Mouse (Mus musculus) layer of hippocampus, adult 2 months (tissue): ENCODE measurements around the gene Zfp768. TPM values are rescaled to one million over a fixed set of nuclear protein-coding genes. Genes with fewer than 3 reads are reported as not detected.
"Not testable (repeated sequence)": the region's sequence is repeated elsewhere in the genome, so short reads cannot be mapped to it uniquely, and the experiment has no call there.

ENCODE experiments used
- DNase-seq, 2 experiments: peaks; one replicate each; pipeline ENCODE4 v3.0.0; 2022; ENCODE audit warnings: low spot score in 2 of 2
- H3K27ac ChIP-seq: fragments of 200-600 bp; 2 replicates; pipeline ENCODE4 v1.8.1; 2022
- H3K4me3 ChIP-seq: fragments of 200-600 bp; 2 replicates; pipeline ENCODE4 v1.8.1; 2022; ENCODE audit warnings: mild to moderate bottlenecking
- CTCF ChIP-seq: fragments of 200-600 bp; conservative IDR thresholded peaks from 2 replicates; pipeline ENCODE4 v1.8.1; 2022; ENCODE audit warnings: antibody characterized with exemption, mild to moderate bottlenecking, moderate library complexity
- total RNA-seq, 2 experiments: library from RNA; stranded (reverse); gene quantifications; 2 replicates each; pipeline ENCODE4 v1.2.3; 2021

The Zfp768 gene
- total RNA-seq, 2 experiments from 2014 or later = 11.4 to 11.8 TPM

DNA sequence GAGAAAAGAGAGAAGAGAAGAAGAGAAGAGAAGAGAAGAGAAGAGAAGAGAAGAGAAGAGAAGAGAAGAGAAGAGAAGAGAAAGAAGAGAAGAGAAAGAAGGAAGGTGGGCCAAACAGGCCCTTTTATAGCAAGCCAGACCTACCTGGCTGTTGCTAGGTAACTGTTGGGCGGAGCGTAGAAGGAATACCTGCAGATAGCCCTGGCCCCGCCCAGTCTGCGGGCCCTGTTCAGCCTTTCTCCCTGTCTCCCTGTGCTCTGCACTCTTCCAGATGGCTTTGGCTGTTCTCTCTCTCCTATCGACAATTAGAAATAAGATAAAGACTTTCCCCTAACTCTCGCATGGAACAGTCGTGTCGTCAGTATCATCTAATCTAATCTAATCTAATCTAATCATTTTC is 1.3 kb upstream of the Zfp768 start:
- Histone ChIP-seq H3K4me3 (peak overlapping the region; percentile 98; the same call in 1 of the 2 replicates), H3K27ac (peak overlapping the region; percentile 60; the same call in 1 of the 2 replicates)
- TF ChIP-seq CTCF = no peak
- DNase-seq = no peak

DNA sequence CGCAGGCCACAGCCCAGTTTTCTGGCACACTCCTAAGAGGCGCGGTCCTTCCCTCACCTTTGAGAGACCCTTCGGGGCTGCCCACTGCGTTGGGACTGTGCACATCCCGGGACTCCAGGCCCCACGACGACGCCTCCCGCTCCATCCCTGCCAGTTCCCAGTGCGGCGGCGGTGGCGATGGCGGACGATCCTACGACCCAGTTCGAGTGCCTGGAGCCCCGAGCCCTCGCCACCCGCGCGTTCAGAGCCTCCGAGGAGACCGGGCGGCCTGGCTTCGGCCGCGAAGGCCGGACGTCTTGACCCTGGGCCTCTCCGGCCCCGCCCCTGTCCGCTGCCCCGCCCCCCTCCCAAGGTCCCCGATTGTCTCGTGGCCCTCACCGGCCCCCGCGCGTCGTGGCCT is 297 bp downstream of the Zfp768 start:
- no peak for TF ChIP-seq CTCF
- Histone ChIP-seq H3K4me3 (peak overlapping the region; percentile 98), H3K27ac (peak overlapping the region; percentile 100)
- DNase-seq = peak in 1 of 2 experiments; percentile 30

DNA sequence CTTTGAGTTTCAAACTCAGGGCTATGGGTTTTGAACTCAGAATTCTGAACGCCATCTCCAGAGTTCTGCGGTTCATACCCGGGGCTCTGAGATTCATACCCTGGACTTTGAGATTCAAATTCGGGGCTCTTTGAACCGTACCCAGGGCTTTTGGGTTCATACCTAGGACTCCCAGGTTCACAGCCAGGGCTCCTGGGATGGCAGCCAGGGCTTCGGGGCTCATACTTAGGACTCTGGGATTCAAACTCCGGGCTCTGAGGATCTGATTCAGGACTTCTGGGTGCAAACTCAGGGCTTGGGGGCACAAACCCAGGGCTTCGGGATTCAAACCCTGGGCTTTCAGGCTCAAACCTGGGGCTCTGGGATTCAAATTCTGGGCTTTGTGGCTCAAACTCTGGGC is 1.0 kb downstream of the Zfp768 start:
- Histone ChIP-seq H3K27ac (0 out of 2 replicates have a peak overlapping the region, but pooled peaks have one; percentile 100), H3K4me3 (peak overlapping the region; percentile 98)
- no peak for DNase-seq
- no peak for TF ChIP-seq CTCF

- DNase-seq = no peak
- no peak overlapping the region for H3K4me3 ChIP-seq
- TF ChIP-seq CTCF = no peak
- no peak overlapping the region for H3K27ac ChIP-seq
Observed at GRCm38 (mm10) chr7:127343351-127344019, 1.9 kb downstream of the Zfp768 start.

- no peak overlapping the region for H3K4me3 ChIP-seq
- H3K27ac ChIP-seq = no peak overlapping the region
- TF ChIP-seq CTCF = no peak
- DNase-seq = no peak
Observed at GRCm38 (mm10) chr7:127342888-127343287, 2.5 kb downstream of the Zfp768 start.

- no peak for DNase-seq
- TF ChIP-seq CTCF = peak; percentile 70
- Histone ChIP-seq H3K27ac (no peak overlapping the region), H3K4me3 (no peak overlapping the region)
Observed at GRCm38 (mm10) chr7:127342332-127342731, 3.1 kb downstream of the Zfp768 start.

GRCm38 (mm10) chr7:127341861-127342260 is 3.5 kb downstream of the Zfp768 start:
- not testable (repeated sequence) for H3K27ac ChIP-seq, DNase-seq, H3K4me3 ChIP-seq

GRCm38 (mm10) chr7:127341356-127341755 is 4.0 kb downstream of the Zfp768 start:
- H3K4me3 ChIP-seq = no peak overlapping the region
- H3K27ac ChIP-seq = no peak overlapping the region
- TF ChIP-seq CTCF = no peak
- DNase-seq = no peak

- Histone ChIP-seq H3K27ac (no peak overlapping the region), H3K4me3 (no peak overlapping the region)
- DNase-seq = no peak
- no peak for TF ChIP-seq CTCF
Observed at GRCm38 (mm10) chr7:127337636-127338035, 7.8 kb downstream of the Zfp768 start.

- DNase-seq = no peak
- H3K27ac ChIP-seq = no peak overlapping the region
Observed at GRCm38 (mm10) chr7:127335604-127336003, 9.8 kb downstream of the Zfp768 start.

DNA sequence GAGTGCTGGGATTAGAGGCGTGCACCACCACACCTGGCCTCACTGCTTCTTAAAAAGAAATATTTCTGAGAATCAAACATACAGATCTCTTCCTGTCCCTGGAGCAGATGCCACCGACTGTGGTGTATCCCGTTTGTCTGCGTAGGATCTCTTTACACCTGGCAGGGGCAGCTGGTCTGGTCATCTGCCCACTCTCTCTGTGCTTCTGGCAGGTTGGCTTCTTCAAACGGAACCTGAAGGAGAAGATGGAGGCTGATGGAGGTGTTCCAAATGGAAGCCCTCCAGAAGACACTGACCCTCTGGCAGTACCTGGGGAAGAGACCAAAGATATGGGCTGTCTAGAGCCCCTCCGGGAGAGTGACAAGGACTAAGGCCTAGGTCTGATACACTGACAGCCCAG is 12.1 kb downstream of the Zfp768 start:
- DNase-seq = no peak
- TF ChIP-seq CTCF = no peak
- Histone ChIP-seq H3K27ac (no peak overlapping the region), H3K4me3 (no peak overlapping the region)

More at GRCm38 (mm10) chr7:127335604-127336003, 9.8 kb downstream of the Zfp768 start:
- no peak for TF ChIP-seq CTCF
- no peak overlapping the region for H3K4me3 ChIP-seq

DNA sequence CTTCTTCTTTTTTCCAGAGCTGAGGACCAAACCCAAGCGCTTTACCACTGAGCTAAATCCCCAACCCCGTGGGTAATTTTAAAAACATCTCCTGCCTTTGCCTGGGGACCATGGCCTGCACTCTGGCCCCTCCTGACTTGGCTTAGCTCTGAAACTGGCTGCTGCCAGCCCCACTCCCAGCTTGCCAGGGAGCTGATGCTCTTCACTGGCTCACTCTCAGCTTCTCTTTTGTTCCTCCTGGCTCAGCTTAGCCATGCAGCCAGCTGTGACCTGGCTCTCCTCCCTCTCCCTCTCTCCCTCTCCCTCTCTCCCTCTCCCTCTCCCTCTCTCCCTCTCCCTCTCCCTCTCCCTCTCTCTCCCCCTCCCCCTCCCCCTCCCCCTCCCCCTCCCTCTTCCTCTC is 18.7 kb downstream of the Zfp768 start:
- H3K4me3 ChIP-seq = no peak overlapping the region
- no peak overlapping the region for H3K27ac ChIP-seq
- TF ChIP-seq CTCF = no peak
- peak; percentile 58 to 74 for DNase-seq

DNA sequence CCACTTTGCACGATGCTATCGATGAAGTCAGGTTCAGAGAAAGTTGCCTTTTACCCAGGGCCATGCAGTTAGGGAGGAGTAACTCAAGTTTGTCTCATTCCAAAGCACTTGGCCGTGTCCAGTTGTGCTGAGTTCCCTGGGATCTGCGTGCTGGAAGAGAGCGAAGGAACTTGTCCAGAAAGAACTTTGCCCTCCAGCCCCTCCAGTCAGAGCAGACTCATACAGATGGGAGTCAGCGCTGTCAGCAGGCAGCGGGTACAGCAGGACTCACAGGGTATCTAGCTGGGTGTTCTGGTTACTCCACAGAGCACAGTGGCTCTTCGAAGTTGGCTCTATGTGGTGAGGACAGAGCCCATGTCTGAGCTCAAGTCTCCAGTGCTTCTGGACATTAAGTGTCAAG is 19.8 kb downstream of the Zfp768 start:
- no peak overlapping the region for H3K27ac ChIP-seq

DNA sequence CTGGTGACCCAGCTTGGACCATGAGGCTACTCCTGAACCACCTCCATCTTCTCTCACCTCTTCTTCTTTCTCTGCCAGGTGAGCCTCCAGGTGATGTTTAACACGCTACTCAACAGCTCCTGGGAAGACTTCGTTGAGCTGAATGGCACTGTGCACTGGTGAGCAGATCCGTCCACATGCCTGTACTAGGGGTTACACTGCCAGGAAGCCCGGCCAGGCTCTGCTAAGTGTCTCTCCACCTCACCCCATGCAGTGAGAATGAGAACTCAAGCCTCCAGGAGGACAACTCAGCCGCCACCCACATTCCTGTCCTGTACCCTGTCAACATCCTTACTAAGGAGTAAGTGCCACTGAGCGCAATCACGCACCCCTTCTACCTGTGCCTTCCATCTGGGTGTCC is 20.4 kb downstream of the Zfp768 start:
- no peak overlapping the region for H3K4me3 ChIP-seq
- no peak for DNase-seq
- no peak for TF ChIP-seq CTCF
- H3K27ac ChIP-seq = no peak overlapping the region

More for the DNA sequence above, 19.8 kb downstream of the Zfp768 start:
- H3K4me3 ChIP-seq = no peak overlapping the region
- DNase-seq = no peak
- TF ChIP-seq CTCF = no peak
